Mouse (Mus musculus) stomach, postnatal 0 days (tissue): ENCODE results near the gene Vsnl1. TPM values are rescaled to one million over a fixed set of nuclear protein-coding genes. Genes with fewer than 3 reads are reported as not detected.

Experiments
- ATAC-seq: fragments of 200-750 bp; cut with Nextera tagmentation; 2 replicates; pipeline ENCODE4 v1.8.0; 2017; ENCODE audit not compliant: low FRiP score, low TSS enrichment
- DNase-seq: peaks from one replicate; pipeline ENCODE4 v3.0.0-alpha.2; 2016; ENCODE audit warnings: low spot score
- H3K27ac ChIP-seq: fragments of 300-500 bp; sonication (generic); replicated peaks from 2 replicates; pipeline ENCODE4 v1.5.1; 2014; ENCODE audit warnings: mild to moderate bottlenecking, control low read depth
- H3K27me3 ChIP-seq: fragments of 300-500 bp; sonication (generic); 2 replicates; pipeline ENCODE4 v1.6.1; 2014; ENCODE audit warnings: low read length; ENCODE audit not compliant: control insufficient read depth, insufficient read depth
- H3K36me3 ChIP-seq: fragments of 300-500 bp; sonication (generic); 2 replicates; pipeline ENCODE4 v1.6.1; 2014; ENCODE audit warnings: low read length, mixed read lengths; ENCODE audit not compliant: control insufficient read depth, insufficient read depth
- H3K4me1 ChIP-seq: fragments of 300-500 bp; sonication (generic); replicated peaks from 2 replicates; pipeline ENCODE4 v1.6.1; 2014; ENCODE audit warnings: antibody characterized with exemption; ENCODE audit not compliant: control insufficient read depth, insufficient read depth
- H3K4me2 ChIP-seq: fragments of 300-500 bp; sonication (generic); replicated peaks from 2 replicates; pipeline ENCODE4 v1.6.1; 2014; ENCODE audit warnings: low read depth, mild to moderate bottlenecking, control low read depth, moderate library complexity
- H3K4me3 ChIP-seq: fragments of 300-500 bp; sonication (generic); 2 replicates; pipeline ENCODE4 v1.5.1; 2014; ENCODE audit warnings: low read depth, low read length, control low read depth
- H3K9ac ChIP-seq: fragments of 300-500 bp; sonication (generic); 2 replicates; pipeline ENCODE4 v1.6.1; 2014; ENCODE audit warnings: mild to moderate bottlenecking, low read length, control low read depth, mixed read lengths
- H3K9me3 ChIP-seq: fragments of 300-500 bp; sonication (generic); 2 replicates; pipeline ENCODE4 v1.6.1; 2016; ENCODE audit warnings: low read length; ENCODE audit not compliant: control insufficient read depth
- CTCF ChIP-seq: IDR thresholded peaks from 2 replicates; pipeline ENCODE4 v1.5.1; 2016; ENCODE audit warnings: antibody characterized with exemption, low read depth, mild to moderate bottlenecking, moderate library complexity
- EP300 ChIP-seq: optimal IDR thresholded peaks from 2 replicates; pipeline ENCODE3; 2016; ENCODE audit warnings: antibody characterized with exemption
- WGBS: fragments of 180-500 bp; shearing (Covaris S2); extraction: QIAGEN DNeasy Blood & Tissue Kit; methylation state at CpG from one replicate; pipeline ENCODE4 v1.1.7; 2014; 5-methylcytosine and 5-hydroxymethylcytosine counted together
- microRNA-seq: library from miRNA; unstranded; fragments of <30 nt; microRNA quantifications from one replicate; pipeline ENCODE4, GENCODE M21; 2016
- polyA plus RNA-seq: library from polyadenylated mRNA; unstranded; fragments of >200 nt; fragmentation: Nextera tagmentation; extraction: Ambion mirVana; gene quantifications from 2 replicates; pipeline ENCODE4 v1.2.1, GENCODE M21; 2015

Gene Vsnl1
- polyA plus RNA-seq, 1 experiment from 2014 or later, result 0.72 TPM

GRCm38 (mm10) chr12:11286382-11286781 lies 150.0 kb downstream of the Vsnl1 start:
- Histone ChIP-seq H3K27ac (no peak overlapping the region), H3K4me1 (no peaks in the 10 kb centered on the region), H3K36me3 (peaks cover 24% of the 10 kb centered on the region), H3K9me3 (no peaks in the 10 kb centered on the region), H3K9ac (no peak overlapping the region), H3K4me3 (no peak overlapping the region), H3K4me2 (no peak overlapping the region), H3K27me3 (no peaks in the 10 kb centered on the region)
- DNase-seq (no peak), ATAC-seq (no peak)
- 97% methylated on average over 2 of the region's 2 CpGs for WGBS
- no peak for TF ChIP-seq EP300
- TF ChIP-seq CTCF, result peak; percentile 31

- WGBS, result 85% methylated on average over 2 of the region's 2 CpGs
These were observed 154.8 kb downstream of the Vsnl1 start for GRCm38 (mm10) chr12:11281584-11281983.

GRCm38 (mm10) chr12:11279886-11280285 lies 156.5 kb downstream of the Vsnl1 start:
- H3K4me1 ChIP-seq, result no peaks in the 10 kb centered on the region
- H3K27me3 ChIP-seq, result no peaks in the 10 kb centered on the region
- 90% methylated on average over 3 of the region's 3 CpGs for WGBS
- H3K9ac ChIP-seq, result no peak overlapping the region
- ATAC-seq (no peak), DNase-seq (no peak)
- H3K4me3 ChIP-seq, result no peak overlapping the region
- no peak overlapping the region for H3K27ac ChIP-seq
- TF ChIP-seq EP300, result no peak
- peaks cover 14% of the 10 kb centered on the region for H3K36me3 ChIP-seq
- H3K9me3 ChIP-seq, result no peaks in the 10 kb centered on the region
- no peak overlapping the region for H3K4me2 ChIP-seq

More at GRCm38 (mm10) chr12:11281584-11281983, 154.8 kb downstream of the Vsnl1 start:
- Histone ChIP-seq H3K9me3 (no peaks in the 10 kb centered on the region), H3K9ac (no peak overlapping the region), H3K36me3 (peaks cover 19% of the 10 kb centered on the region), H3K4me2 (no peak overlapping the region), H3K27me3 (no peaks in the 10 kb centered on the region), H3K27ac (no peak overlapping the region), H3K4me3 (no peak overlapping the region), H3K4me1 (no peaks in the 10 kb centered on the region)
- DNase-seq (peak; percentile 56), ATAC-seq (peak; percentile 97)
- TF ChIP-seq EP300 (no peak), CTCF (no peak)

- TF ChIP-seq CTCF, result no peak
- no peak for TF ChIP-seq EP300
- Histone ChIP-seq H3K9me3 (no peaks in the 10 kb centered on the region), H3K4me3 (no peak overlapping the region), H3K4me1 (no peaks in the 10 kb centered on the region), H3K27ac (no peak overlapping the region), H3K27me3 (no peaks in the 10 kb centered on the region), H3K9ac (no peak overlapping the region), H3K36me3 (peaks cover 8% of the 10 kb centered on the region), H3K4me2 (no peak overlapping the region)
- DNase-seq (no peak), ATAC-seq (no peak)
- WGBS, result 88% methylated on average over 6 of the region's 6 CpGs
These were observed 159.2 kb downstream of the Vsnl1 start for GRCm38 (mm10) chr12:11277207-11277606.

- Histone ChIP-seq H3K4me1 (no peaks in the 10 kb centered on the region), H3K9me3 (no peaks in the 10 kb centered on the region), H3K27me3 (no peaks in the 10 kb centered on the region), H3K4me3 (no peak overlapping the region), H3K9ac (no peak overlapping the region), H3K4me2 (no peak overlapping the region), H3K36me3 (peaks cover 8% of the 10 kb centered on the region), H3K27ac (no peak overlapping the region)
- DNase-seq, result no peak
- TF ChIP-seq EP300 (no peak), CTCF (no peak)
- WGBS, result 93% methylated on average over 2 of the region's 2 CpGs
- ATAC-seq, result no peak
These were observed 159.8 kb downstream of the Vsnl1 start for GRCm38 (mm10) chr12:11276632-11277031.

Small RNA genes lying within 50 kb of the gene (microRNA-seq; reads per million reads assigned to microRNA genes)
- not detected for gene Mir7675

Other genes starting within 250 kb of the Vsnl1 start
- gene Msgn1, start 227.6 kb downstream of the Vsnl1 start, polyA plus RNA-seq, result not detected in 2 replicates
- gene Gen1, start 170.8 kb downstream of the Vsnl1 start, polyA plus RNA-seq, result 1.6 and 2.0 TPM in 2 replicates
- gene Smc6, start 170.7 kb downstream of the Vsnl1 start, polyA plus RNA-seq, result 66.0 and 83.7 TPM in 2 replicates
- 0.33 and 0.38 TPM in 2 replicates for gene Rad51ap2, start 19.5 kb upstream of the Vsnl1 start, polyA plus RNA-seq